Mouse (Mus musculus): ENCODE data around the gene Itga6. TPM values are rescaled to one million over a fixed set of nuclear protein-coding genes. Genes with fewer than 3 reads are reported as not detected.

The Itga6 gene
- polyA plus RNA-seq, 1 experiment from 2014 or later, result 32.1 TPM

GRCm38 (mm10) chr2:71800798-71801197 is 55.4 kb downstream of the Itga6 start:
- TF ChIP-seq CTCF (IDR thresholded peaks at IDR 0.05; ENCODE audit: low read depth), result no peak
- Histone ChIP-seq H3K4me3 (ENCODE audit: low read depth, low read length) (no peak overlapping the region; the same call in 1 of the 2 replicates), H3K27ac (ENCODE audit: low read depth, low read length) (peak overlapping the region; percentile 81), H3K9ac (ENCODE audit: low read depth, low read length) (no peak overlapping the region), H3K4me2 (replicated peaks; ENCODE audit: low read depth) (peak overlapping the region; percentile 51), H3K9me3 (ENCODE audit: control insufficient read depth) (no peaks in the 10 kb centered on the region), H3K36me3 (ENCODE audit: control insufficient read depth, insufficient read depth) (no peaks in the 10 kb centered on the region), H3K27me3 (replicated peaks; ENCODE audit: control insufficient read depth, insufficient read depth, low read length) (no peaks in the 10 kb centered on the region), H3K4me1 (replicated peaks; ENCODE audit: control insufficient read depth, insufficient read depth, low read length) (peaks cover 17% of the 10 kb centered on the region)
- peak; percentile 85 for ATAC-seq
- WGBS, result 35% methylated on average over 6 of the region's 6 CpGs

- peaks cover 17% of the 10 kb centered on the region for H3K4me1 ChIP-seq (replicated peaks; ENCODE audit: control insufficient read depth, insufficient read depth, low read length)
- peak overlapping the region; percentile 81 for H3K27ac ChIP-seq (ENCODE audit: low read depth, low read length)
- TF ChIP-seq CTCF (IDR thresholded peaks at IDR 0.05; ENCODE audit: low read depth), result peak; percentile 38
- peak; percentile 59 for ATAC-seq
- no peak overlapping the region for H3K4me3 ChIP-seq (ENCODE audit: low read depth, low read length)
- 53% methylated on average over 7 of the region's 7 CpGs for WGBS
- no peaks in the 10 kb centered on the region for H3K36me3 ChIP-seq (ENCODE audit: control insufficient read depth, insufficient read depth)
- no peak overlapping the region for H3K9ac ChIP-seq (ENCODE audit: low read depth, low read length)
- peak overlapping the region; percentile 51 for H3K4me2 ChIP-seq (replicated peaks; ENCODE audit: low read depth)
- H3K9me3 ChIP-seq (ENCODE audit: control insufficient read depth), result no peaks in the 10 kb centered on the region
- no peaks in the 10 kb centered on the region for H3K27me3 ChIP-seq (replicated peaks; ENCODE audit: control insufficient read depth, insufficient read depth, low read length)
These were observed 56.3 kb downstream of the Itga6 start for GRCm38 (mm10) chr2:71801691-71802090.

GRCm38 (mm10) chr2:71802131-71802530 is 56.7 kb downstream of the Itga6 start:
- Histone ChIP-seq H3K4me3 (ENCODE audit: low read depth, low read length) (no peak overlapping the region), H3K4me2 (replicated peaks; ENCODE audit: low read depth) (peak overlapping the region; percentile 51; the same call in 1 of the 2 replicates), H3K27ac (ENCODE audit: low read depth, low read length) (peak overlapping the region; percentile 81), H3K27me3 (replicated peaks; ENCODE audit: control insufficient read depth, insufficient read depth, low read length) (no peaks in the 10 kb centered on the region), H3K9ac (ENCODE audit: low read depth, low read length) (no peak overlapping the region), H3K36me3 (ENCODE audit: control insufficient read depth, insufficient read depth) (no peaks in the 10 kb centered on the region), H3K9me3 (ENCODE audit: control insufficient read depth) (no peaks in the 10 kb centered on the region), H3K4me1 (replicated peaks; ENCODE audit: control insufficient read depth, insufficient read depth, low read length) (peaks cover 17% of the 10 kb centered on the region)
- TF ChIP-seq CTCF (IDR thresholded peaks at IDR 0.05; ENCODE audit: low read depth), result no peak
- 71% methylated on average over 4 of the region's 4 CpGs for WGBS
- ATAC-seq, result no peak

GRCm38 (mm10) chr2:71805120-71805519 is 59.7 kb downstream of the Itga6 start:
- no peaks in the 10 kb centered on the region for H3K9me3 ChIP-seq (ENCODE audit: control insufficient read depth)
- H3K27ac ChIP-seq (ENCODE audit: low read depth, low read length), result 0 out of 2 replicates have a peak overlapping the region, but pooled peaks have one; percentile 46
- no peak for TF ChIP-seq CTCF (IDR thresholded peaks at IDR 0.05; ENCODE audit: low read depth)
- H3K4me3 ChIP-seq (ENCODE audit: low read depth, low read length), result no peak overlapping the region
- no peak for ATAC-seq
- 50% methylated on average over 7 of the region's 7 CpGs for WGBS
- no peak overlapping the region for H3K4me2 ChIP-seq (replicated peaks; ENCODE audit: low read depth)
- no peaks in the 10 kb centered on the region for H3K27me3 ChIP-seq (replicated peaks; ENCODE audit: control insufficient read depth, insufficient read depth, low read length)
- peaks cover 17% of the 10 kb centered on the region for H3K4me1 ChIP-seq (replicated peaks; ENCODE audit: control insufficient read depth, insufficient read depth, low read length)
- H3K9ac ChIP-seq (ENCODE audit: low read depth, low read length), result no peak overlapping the region
- no peaks in the 10 kb centered on the region for H3K36me3 ChIP-seq (ENCODE audit: control insufficient read depth, insufficient read depth)

- Histone ChIP-seq H3K4me1 (replicated peaks; ENCODE audit: control insufficient read depth, insufficient read depth, low read length) (peaks cover 19% of the 10 kb centered on the region), H3K27me3 (replicated peaks; ENCODE audit: control insufficient read depth, insufficient read depth, low read length) (no peaks in the 10 kb centered on the region), H3K4me2 (replicated peaks; ENCODE audit: low read depth) (no peak overlapping the region), H3K9me3 (ENCODE audit: control insufficient read depth) (no peaks in the 10 kb centered on the region), H3K4me3 (ENCODE audit: low read depth, low read length) (no peak overlapping the region), H3K36me3 (ENCODE audit: control insufficient read depth, insufficient read depth) (no peaks in the 10 kb centered on the region), H3K27ac (ENCODE audit: low read depth, low read length) (peak overlapping the region; percentile 46), H3K9ac (ENCODE audit: low read depth, low read length) (no peak overlapping the region)
- WGBS, result 33% methylated on average over 11 of the region's 11 CpGs
- peak; percentile 59 for ATAC-seq
- TF ChIP-seq CTCF (IDR thresholded peaks at IDR 0.05; ENCODE audit: low read depth), result no peak
These were observed 60.5 kb downstream of the Itga6 start for GRCm38 (mm10) chr2:71805611-71806567.

DNA sequence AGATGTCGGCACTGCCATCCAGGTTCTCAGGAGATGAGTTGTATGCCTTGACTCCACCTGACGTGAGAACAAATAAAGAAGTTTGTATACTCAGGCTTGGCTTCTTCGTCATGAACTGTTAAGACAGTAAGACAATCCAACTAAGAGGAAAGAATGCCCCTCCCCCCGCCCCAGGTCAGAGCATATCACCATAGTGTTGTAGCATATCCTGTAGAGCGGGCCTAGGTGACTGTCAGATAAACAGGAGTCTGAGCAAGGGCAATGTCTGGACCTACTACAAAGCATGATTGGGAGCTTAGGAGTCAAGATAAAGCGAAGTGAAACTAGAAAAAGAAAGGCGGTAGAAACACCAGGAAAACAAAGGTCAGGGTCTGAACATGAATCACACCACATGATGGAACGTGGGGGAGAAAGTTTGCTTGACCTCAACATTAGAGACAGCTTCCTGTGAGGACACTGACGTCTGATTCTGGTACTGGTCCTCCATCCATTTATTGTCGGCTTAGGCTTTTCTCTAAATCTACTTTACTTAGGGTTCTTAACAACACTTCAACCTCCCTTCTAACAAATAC is 64.0 kb downstream of the Itga6 start:
- Histone ChIP-seq H3K4me1 (replicated peaks; ENCODE audit: control insufficient read depth, insufficient read depth, low read length) (peaks cover 14% of the 10 kb centered on the region; the same call in 1 of the 2 replicates), H3K36me3 (ENCODE audit: control insufficient read depth, insufficient read depth) (no peaks in the 10 kb centered on the region), H3K4me3 (ENCODE audit: low read depth, low read length) (no peak overlapping the region), H3K4me2 (replicated peaks; ENCODE audit: low read depth) (peak overlapping the region; percentile 4), H3K27me3 (replicated peaks; ENCODE audit: control insufficient read depth, insufficient read depth, low read length) (no peaks in the 10 kb centered on the region), H3K9me3 (ENCODE audit: control insufficient read depth) (no peaks in the 10 kb centered on the region), H3K9ac (ENCODE audit: low read depth, low read length) (no peak overlapping the region), H3K27ac (ENCODE audit: low read depth, low read length) (peak overlapping the region; percentile 60)
- ATAC-seq, result peak; percentile 55
- TF ChIP-seq CTCF (IDR thresholded peaks at IDR 0.05; ENCODE audit: low read depth), result no peak
- 39% methylated on average over 10 of the region's 10 CpGs for WGBS

All from intestine, postnatal 0 days (tissue).